Mouse (Mus musculus) lung, embryonic 16.5 days (tissue): ENCODE data around the gene Dmc1. TPM values are rescaled to one million over a fixed set of nuclear protein-coding genes. Genes with fewer than 3 reads are reported as not detected.

ENCODE experiments used
- microRNA-seq: library from miRNA; unstranded; fragments of <30 nt; microRNA quantifications from one replicate; pipeline ENCODE4, GENCODE M21; 2016
- polyA plus RNA-seq: library from polyadenylated mRNA; unstranded; fragments of >200 nt; fragmentation: Nextera tagmentation; extraction: Ambion mirVana; gene quantifications from 2 replicates; pipeline ENCODE4 v1.2.1, GENCODE M21; 2015

Dmc1 gene
- polyA plus RNA-seq, 1 experiment from 2014 or later, result 3.3 TPM

Small RNA genes lying within 50 kb of the gene (microRNA-seq; reads per million reads assigned to microRNA genes)
- gene Gm27903, result not detected

Other genes starting within 250 kb of the Dmc1 start
- 71.1 and 78.2 TPM in 2 replicates for gene Tmem184b, start 201.5 kb downstream of the Dmc1 start, polyA plus RNA-seq
- 54.7 and 58.0 TPM in 2 replicates for gene Csnk1e, start 149.5 kb downstream of the Dmc1 start, polyA plus RNA-seq
- gene Kcnj4, start 99.9 kb downstream of the Dmc1 start, polyA plus RNA-seq, result not detected in 2 replicates
- gene Kdelr3, start 88.7 kb downstream of the Dmc1 start, polyA plus RNA-seq, result 75.3 and 78.6 TPM in 2 replicates
- 45.0 and 45.3 TPM in 2 replicates for gene Ddx17, start 58.4 kb downstream of the Dmc1 start, polyA plus RNA-seq
- 1.4 and 1.8 TPM in 2 replicates for gene Fam227a, start 53.8 kb upstream of the Dmc1 start, polyA plus RNA-seq
- 72.4 and 73.0 TPM in 2 replicates for gene Cby1, start 54.1 kb upstream of the Dmc1 start, polyA plus RNA-seq
- 225 and 239 TPM in 2 replicates for gene Tomm22, start 65.8 kb upstream of the Dmc1 start, polyA plus RNA-seq
- 15.8 and 16.1 TPM in 2 replicates for gene Josd1, start 82.8 kb upstream of the Dmc1 start, polyA plus RNA-seq
- 30.1 and 30.4 TPM in 2 replicates for gene Gtpbp1, start 85.7 kb upstream of the Dmc1 start, polyA plus RNA-seq
- gene Sun2, start 137.4 kb upstream of the Dmc1 start, polyA plus RNA-seq, result 7.8 and 8.0 TPM in 2 replicates
- 66.9 and 72.1 TPM in 2 replicates for gene Dnal4, start 172.7 kb upstream of the Dmc1 start, polyA plus RNA-seq
- gene Nptxr, start 199.7 kb upstream of the Dmc1 start, polyA plus RNA-seq, result 2.2 and 2.4 TPM in 2 replicates
- gene Npcd, start 229.1 kb upstream of the Dmc1 start, polyA plus RNA-seq, result 0.39 and 0.60 TPM in 2 replicates
- 73.5 and 80.7 TPM in 2 replicates for gene Cbx6, start 229.6 kb upstream of the Dmc1 start, polyA plus RNA-seq